ENCODE assay signal across 22 mouse cellular contexts in the genomic region with DNA sequence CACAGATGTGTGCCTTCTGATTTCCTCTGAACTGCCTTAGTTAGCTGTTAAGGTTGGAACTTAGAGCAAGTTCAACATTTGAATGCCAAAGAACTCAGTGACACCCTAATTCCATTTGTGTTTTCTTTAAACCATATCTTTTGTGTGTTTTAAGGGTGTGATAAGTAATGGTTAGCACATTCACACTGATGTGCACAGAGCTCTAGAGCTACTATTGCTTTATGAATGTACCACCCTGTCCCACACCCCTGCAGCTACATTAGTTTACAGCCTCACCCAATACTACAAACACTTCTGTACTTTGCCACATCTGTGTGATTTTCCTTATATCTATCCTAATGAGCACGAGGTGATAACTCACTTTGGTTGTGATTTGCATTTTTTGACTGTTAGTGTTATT.
A peak's percentile ranks its signal among the peaks of the same experiment; 100 is the strongest.
DNase-seq lines count a peak whose midpoint lies in the region; ATAC-seq and TF ChIP-seq lines count a peak whose summit lies in the region.
"Had no signal": no experiment of that assay in that cellular context is flagged by ENCODE, and none has a peak within 500 bp of the region (broad histone marks: within the 10 kb centered on the region; RNA-seq: fewer than 3 reads in every experiment).

No protein-coding gene starts in this region.

- H3K27ac ChIP-seq in midbrain, embryonic 11.5 days (ENCODE audit: low read depth, low read length): no peak overlapping the region
- no peak overlapping the region for H3K27ac ChIP-seq in midbrain, embryonic 16.5 days (ENCODE audit: low read length)
- H3K27ac ChIP-seq in stomach, embryonic 15.5 days: no peak overlapping the region
- H3K27ac ChIP-seq in stomach, embryonic 16.5 days (ENCODE audit: low read length): no peak overlapping the region
- H3K27ac ChIP-seq in stomach, postnatal 0 days (replicated peaks): no peak overlapping the region
- no peak overlapping the region for H3K27ac ChIP-seq in forebrain, postnatal 0 days (ENCODE audit: low read depth, low read length)

- H3K9ac ChIP-seq in midbrain, embryonic 11.5 days (ENCODE audit: low read length): no peak overlapping the region
- no peak overlapping the region for H3K9ac ChIP-seq in midbrain, embryonic 16.5 days (ENCODE audit: low read depth, low read length)
- no peak overlapping the region for H3K9ac ChIP-seq in stomach, embryonic 15.5 days
- H3K9ac ChIP-seq in stomach, embryonic 16.5 days (ENCODE audit: low read length): no peak overlapping the region
- no peak overlapping the region for H3K9ac ChIP-seq in stomach, postnatal 0 days (ENCODE audit: low read length)
- no peak overlapping the region for H3K9ac ChIP-seq in forebrain, postnatal 0 days

- no peak for ATAC-seq in midbrain, embryonic 11.5 days (ENCODE audit: low FRiP score)
- no peak for ATAC-seq in midbrain, embryonic 16.5 days
- ATAC-seq in stomach, embryonic 15.5 days (ENCODE audit: insufficient read depth, low FRiP score, low read depth): peak; percentile 56; the same call in 1 of the 2 replicates
- ATAC-seq in stomach, embryonic 16.5 days (ENCODE audit: insufficient read depth, low FRiP score): 0 out of 2 replicates have a peak, but pooled peaks have one; percentile 44
- peak; percentile 77 for ATAC-seq in stomach, postnatal 0 days (ENCODE audit: low FRiP score, low TSS enrichment)
- ATAC-seq in forebrain, postnatal 0 days: no peak
- ATAC-seq: activated CD4-positive, CD25-positive, alpha-beta regulatory T cell, adult 4 months; CD4-positive, CD25-positive, alpha-beta regulatory T cell, adult 4 months; Patski had no signal

- no peak overlapping the region for H3K4me2 ChIP-seq in midbrain, embryonic 11.5 days
- H3K4me2 ChIP-seq in midbrain, embryonic 16.5 days (ENCODE audit: low read length): no peak overlapping the region
- no peak overlapping the region for H3K4me2 ChIP-seq in stomach, embryonic 15.5 days
- H3K4me2 ChIP-seq in stomach, embryonic 16.5 days (ENCODE audit: low read depth, low read length): no peak overlapping the region
- H3K4me2 ChIP-seq in stomach, postnatal 0 days (replicated peaks; ENCODE audit: low read depth): no peak overlapping the region
- H3K4me2 ChIP-seq in forebrain, postnatal 0 days (ENCODE audit: low read depth): no peak overlapping the region

- no peaks in the 10 kb centered on the region for H3K9me3 ChIP-seq in midbrain, embryonic 11.5 days (ENCODE audit: control insufficient read depth, low read length)
- H3K9me3 ChIP-seq in midbrain, embryonic 16.5 days (replicated peaks; ENCODE audit: control insufficient read depth, low read length, poor library complexity, severe bottlenecking): no peaks in the 10 kb centered on the region
- no peaks in the 10 kb centered on the region for H3K9me3 ChIP-seq in stomach, embryonic 15.5 days
- H3K9me3 ChIP-seq in stomach, embryonic 16.5 days (replicated peaks; ENCODE audit: control insufficient read depth, low read length): no peaks in the 10 kb centered on the region
- H3K9me3 ChIP-seq in stomach, postnatal 0 days (ENCODE audit: control insufficient read depth, low read length): no peaks in the 10 kb centered on the region
- no peaks in the 10 kb centered on the region for H3K9me3 ChIP-seq in forebrain, postnatal 0 days (ENCODE audit: low read length)

- WGBS in midbrain, embryonic 11.5 days: 77% methylated on average over 1 of the region's 1 CpGs
- whole genome bisulfite sequencing in midbrain, embryonic 16.5 days: 87% methylated on average over 1 of the region's 1 CpGs
- 55% methylated on average over 1 of the region's 1 CpGs for WGBS in stomach, embryonic 15.5 days
- WGBS in stomach, embryonic 16.5 days: 40% methylated on average over 1 of the region's 1 CpGs
- 44% methylated on average over 1 of the region's 1 CpGs for WGBS in stomach, postnatal 0 days
- WGBS in forebrain, postnatal 0 days: 78% methylated on average over 1 of the region's 1 CpGs

- H3K27me3 ChIP-seq in midbrain, embryonic 11.5 days (ENCODE audit: control insufficient read depth, insufficient read depth, low read length): no peaks in the 10 kb centered on the region
- H3K27me3 ChIP-seq in midbrain, embryonic 16.5 days (ENCODE audit: control insufficient read depth, insufficient read depth, low read depth, low read length): no peaks in the 10 kb centered on the region
- H3K27me3 ChIP-seq in stomach, embryonic 15.5 days (replicated peaks): no peaks in the 10 kb centered on the region
- no peaks in the 10 kb centered on the region for H3K27me3 ChIP-seq in stomach, embryonic 16.5 days (ENCODE audit: control insufficient read depth, insufficient read depth, low read length)
- H3K27me3 ChIP-seq in stomach, postnatal 0 days (ENCODE audit: control insufficient read depth, insufficient read depth, low read length): no peaks in the 10 kb centered on the region
- no peaks in the 10 kb centered on the region for H3K27me3 ChIP-seq in forebrain, postnatal 0 days (ENCODE audit: insufficient read depth, low read length)
- H3K27me3 ChIP-seq: CH12.LX, Patski had no signal

- DNase-seq in midbrain, embryonic 11.5 days (ENCODE audit: low spot score, missing footprints): peak; percentile 65
- no peak for DNase-seq in stomach, postnatal 0 days (ENCODE audit: low spot score)
- DNase-seq in forebrain, postnatal 0 days: no peak
- DNase-seq in thymus, postnatal 14 days: no peak
- DNase-seq in thymus, postnatal 25 days: no peak
- DNase-seq: adrenal gland, adult 2 months; adrenal gland, adult 8-10 months; adrenal gland, postnatal 10 days; adrenal gland, postnatal 14 days; adrenal gland, postnatal 25 days; adrenal gland, postnatal 36 days; B cell, adult 2 months; cerebellum, adult 11 months; cerebellum, adult 11-12 months had no signal

- TF ChIP-seq EP300 in stomach, postnatal 0 days (optimal IDR thresholded peaks at IDR 0.05): no peak

- no peak overlapping the region for H3K4me3 ChIP-seq in midbrain, embryonic 11.5 days (ENCODE audit: low read depth, low read length)
- no peak overlapping the region for H3K4me3 ChIP-seq in midbrain, embryonic 16.5 days (ENCODE audit: low read depth, low read length)
- no peak overlapping the region for H3K4me3 ChIP-seq in stomach, embryonic 15.5 days (replicated peaks)
- no peak overlapping the region for H3K4me3 ChIP-seq in stomach, embryonic 16.5 days (replicated peaks; ENCODE audit: low read length)
- no peak overlapping the region for H3K4me3 ChIP-seq in stomach, postnatal 0 days (ENCODE audit: low read depth, low read length)
- H3K4me3 ChIP-seq in forebrain, postnatal 0 days (ENCODE audit: low read depth, low read length): no peak overlapping the region

- no peaks in the 10 kb centered on the region for H3K36me3 ChIP-seq in midbrain, embryonic 11.5 days (ENCODE audit: control insufficient read depth, insufficient read depth, low read length)
- no peaks in the 10 kb centered on the region for H3K36me3 ChIP-seq in midbrain, embryonic 16.5 days (ENCODE audit: control insufficient read depth, insufficient read depth, low read length)
- H3K36me3 ChIP-seq in stomach, embryonic 15.5 days: no peaks in the 10 kb centered on the region
- no peaks in the 10 kb centered on the region for H3K36me3 ChIP-seq in stomach, embryonic 16.5 days (ENCODE audit: control insufficient read depth, insufficient read depth, low read length)
- no peaks in the 10 kb centered on the region for H3K36me3 ChIP-seq in stomach, postnatal 0 days (ENCODE audit: control insufficient read depth, insufficient read depth, low read length)
- no peaks in the 10 kb centered on the region for H3K36me3 ChIP-seq in forebrain, postnatal 0 days (ENCODE audit: insufficient read depth)
- H3K36me3 ChIP-seq: G1E had no signal

- H3K4me1 ChIP-seq in midbrain, embryonic 11.5 days (ENCODE audit: control insufficient read depth, insufficient read depth, low read length): no peaks in the 10 kb centered on the region
- H3K4me1 ChIP-seq in midbrain, embryonic 16.5 days (ENCODE audit: control insufficient read depth, insufficient read depth, low read length): no peaks in the 10 kb centered on the region
- no peaks in the 10 kb centered on the region for H3K4me1 ChIP-seq in stomach, embryonic 15.5 days
- no peaks in the 10 kb centered on the region for H3K4me1 ChIP-seq in stomach, embryonic 16.5 days (ENCODE audit: control insufficient read depth, insufficient read depth, low read length)
- H3K4me1 ChIP-seq in stomach, postnatal 0 days (replicated peaks; ENCODE audit: control insufficient read depth, insufficient read depth): no peaks in the 10 kb centered on the region
- no peaks in the 10 kb centered on the region for H3K4me1 ChIP-seq in forebrain, postnatal 0 days (ENCODE audit: insufficient read depth)

- TF ChIP-seq CTCF in stomach, postnatal 0 days (IDR thresholded peaks at IDR 0.05; ENCODE audit: low read depth): no peak
- TF ChIP-seq CTCF in forebrain, postnatal 0 days (IDR thresholded peaks at IDR 0.05; ENCODE audit: low read depth): no peak

Comparison
In these comparisons a context has a peak if more than half of its experiments do, and no peak if none do; other contexts are left out.
1. ATAC-seq: peak in stomach, embryonic 15.5 days (single experiment), stomach, embryonic 16.5 days (single experiment) and stomach, postnatal 0 days (single experiment); none in midbrain, embryonic 11.5 days (single experiment), midbrain, embryonic 16.5 days (single experiment) and forebrain, postnatal 0 days (single experiment).